Mouse (Mus musculus) A20 (cell line): ENCODE results near the gene Dnajc7.

Source experiments
- DNase-seq: peaks from one replicate; pipeline ENCODE4 v3.0.0-alpha.2; 2011; ENCODE audit warnings: low read depth, low spot score

Gene Dnajc7

GRCm38 (mm10) chr11:100619982-100620381 is at the start of gene Dnajc7:
Gene Dnajc7 (minus strand): TSS chr11:100620168.
- no peak for DNase-seq

GRCm38 (mm10) chr11:100659806-100660205 is 39.8 kb upstream of the Dnajc7 start:
- DNase-seq = no peak

- no peak for DNase-seq
Observed at GRCm38 (mm10) chr11:100656458-100656857, 36.5 kb upstream of the Dnajc7 start.

- peak; percentile 27 for DNase-seq
Observed at GRCm38 (mm10) chr11:100655589-100655988, 35.6 kb upstream of the Dnajc7 start.

DNA sequence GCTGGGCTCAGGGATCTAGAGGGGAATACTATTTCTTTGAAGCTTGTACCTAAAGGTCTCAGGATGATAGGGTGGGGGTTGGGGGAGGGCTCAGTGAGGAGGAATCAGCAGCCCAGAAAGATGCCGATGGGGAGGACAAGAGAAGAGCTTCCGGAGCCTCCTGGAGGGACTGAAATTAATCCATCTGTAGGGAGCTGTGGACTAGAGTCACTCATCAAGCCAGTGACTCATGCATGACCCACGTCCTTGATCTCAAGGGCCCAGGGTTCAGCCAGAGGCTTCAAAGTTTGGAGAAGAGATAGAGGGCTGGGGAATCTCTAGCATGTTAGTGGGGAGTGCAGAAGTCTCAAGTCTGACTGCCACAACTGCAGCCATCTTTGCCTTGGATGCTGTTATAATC is 31.8 kb upstream of the Dnajc7 start:
- no peak for DNase-seq

DNA sequence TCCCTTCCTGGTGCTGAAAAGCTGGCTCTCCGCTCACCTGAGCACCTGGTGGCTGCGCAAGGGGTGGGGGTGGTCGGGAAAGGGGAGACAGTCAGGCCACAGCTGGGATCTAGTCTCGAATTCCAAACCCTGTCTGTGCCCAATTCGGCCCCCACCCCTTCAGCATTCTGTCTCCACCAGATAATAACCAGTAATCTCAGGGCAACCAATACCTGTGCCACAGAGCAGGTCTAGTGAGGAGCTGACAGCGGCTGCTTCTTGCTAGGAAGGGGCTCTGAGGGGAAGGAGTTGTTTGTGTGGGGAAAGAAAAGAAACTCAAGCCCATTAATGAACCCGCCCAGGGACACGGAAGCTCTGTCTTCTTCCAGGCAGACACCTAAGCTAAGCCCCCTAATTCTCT is 31.2 kb upstream of the Dnajc7 start:
- no peak for DNase-seq

- peak; percentile 70 for DNase-seq
Observed at GRCm38 (mm10) chr11:100648405-100648804, 28.4 kb upstream of the Dnajc7 start.

DNA sequence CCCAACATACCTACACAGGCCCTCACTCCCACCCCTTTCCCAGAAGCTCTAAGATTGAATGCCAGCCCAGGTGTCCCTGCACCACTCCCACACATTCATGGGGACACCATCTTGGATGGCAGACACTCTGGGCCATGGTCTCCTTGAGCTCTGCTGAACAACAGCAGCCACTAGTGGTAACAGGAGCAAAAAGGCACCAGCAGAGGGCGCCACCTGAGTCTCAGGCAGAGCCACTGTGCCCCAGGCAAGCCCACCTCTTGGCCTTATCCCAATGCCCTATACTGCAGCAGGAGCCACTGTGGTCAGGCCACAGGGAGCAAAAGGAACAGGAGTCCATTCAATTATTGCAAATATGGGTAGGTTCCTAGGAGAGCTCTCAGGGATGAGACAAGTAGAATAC is 26.3 kb upstream of the Dnajc7 start:
- DNase-seq = peak; percentile 82

GRCm38 (mm10) chr11:100643612-100644575 is 23.9 kb upstream of the Dnajc7 start:
- no peak for DNase-seq

- DNase-seq = no peak
Observed at GRCm38 (mm10) chr11:100640159-100640906, 20.4 kb upstream of the Dnajc7 start.

DNA sequence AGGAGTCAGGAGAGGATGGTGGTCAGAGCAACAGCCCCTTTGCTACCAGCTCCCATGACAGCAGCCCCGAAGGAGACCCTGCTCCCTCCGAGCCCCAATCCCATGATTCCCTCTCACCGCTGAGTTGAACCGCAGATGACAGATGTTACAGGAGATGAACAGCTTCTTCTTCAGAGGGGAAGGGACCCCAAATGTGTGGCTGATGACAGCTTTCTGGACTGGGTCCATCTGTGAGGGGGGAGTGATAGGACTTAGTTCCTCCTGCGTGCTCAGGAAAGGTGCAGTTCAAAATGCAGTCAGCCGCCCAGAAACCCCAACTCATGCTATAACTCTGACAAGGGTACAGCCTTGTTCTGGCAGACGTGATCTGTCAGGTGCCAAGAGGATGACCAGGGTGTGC is 14.6 kb upstream of the Dnajc7 start:
- DNase-seq = no peak

- no peak for DNase-seq
Observed at GRCm38 (mm10) chr11:100628862-100629352, 8.9 kb upstream of the Dnajc7 start.

DNA sequence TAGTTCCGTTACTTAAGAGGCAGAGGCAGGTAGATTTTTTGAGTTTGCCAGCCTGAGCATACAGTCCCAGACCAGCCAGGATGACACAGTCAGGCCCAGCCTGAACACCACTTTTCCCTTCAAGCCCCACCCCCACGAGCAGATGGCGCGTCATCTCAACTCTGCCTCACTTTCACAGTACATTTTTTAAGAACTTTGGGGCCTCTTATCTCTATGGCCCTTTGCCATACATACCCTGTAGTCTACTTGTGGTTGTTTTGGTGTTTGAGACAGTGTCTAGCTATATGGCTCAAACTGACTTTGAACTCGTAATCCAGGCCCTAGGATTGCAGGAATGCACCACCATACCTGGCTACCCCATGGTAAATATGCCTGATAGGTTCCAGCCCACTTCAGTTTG is 8.1 kb upstream of the Dnajc7 start:
- no peak for DNase-seq

DNA sequence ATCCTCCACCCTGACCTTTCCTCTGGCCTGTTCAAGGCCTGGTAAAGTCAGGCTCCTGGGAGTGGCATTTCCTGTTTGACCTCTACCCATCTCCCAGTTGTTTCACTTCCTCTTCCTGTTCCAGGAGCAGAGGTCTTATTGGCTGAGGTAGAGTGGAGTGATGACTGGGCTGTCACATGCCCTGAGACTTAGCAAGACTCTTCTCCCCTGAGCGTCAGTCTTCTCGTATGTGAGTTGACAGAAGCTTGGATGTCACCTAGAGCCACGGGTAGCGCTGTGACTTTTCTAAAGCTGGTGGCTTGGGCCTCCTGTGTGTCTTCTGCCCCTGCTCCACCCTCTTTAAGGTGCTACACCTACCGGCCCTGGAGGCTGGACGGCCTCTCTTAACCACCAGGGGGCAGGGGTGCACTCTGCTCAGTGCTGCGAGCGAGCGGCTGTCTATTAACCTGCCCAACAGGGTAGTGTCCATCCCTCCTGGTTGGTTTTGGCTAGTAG is 6.8 kb upstream of the Dnajc7 start:
- DNase-seq = peak; percentile 91

GRCm38 (mm10) chr11:100625754-100626700 is 6.1 kb upstream of the Dnajc7 start:
- DNase-seq = no peak

DNA sequence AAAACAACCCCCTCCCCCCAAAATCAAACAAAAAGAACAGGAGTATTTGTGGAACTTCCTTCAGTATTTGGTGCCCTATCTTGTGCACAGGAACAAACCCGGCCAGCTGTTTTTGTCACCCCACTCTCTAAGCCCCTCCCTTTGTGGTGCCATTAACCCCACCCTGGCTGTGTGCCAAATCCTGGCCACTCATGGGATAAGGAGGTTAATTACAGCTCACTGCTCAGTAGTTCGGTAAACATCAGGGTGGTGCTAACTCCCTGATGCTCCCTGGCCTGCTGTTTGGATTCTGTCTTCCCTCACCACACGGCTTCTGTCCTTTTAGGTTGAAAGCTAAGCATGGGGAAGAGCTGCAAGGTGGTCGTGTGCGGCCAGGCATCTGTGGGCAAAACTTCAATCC is 3.9 kb upstream of the Dnajc7 start:
- DNase-seq = peak; percentile 51

- peak; percentile 96 for DNase-seq
Observed at GRCm38 (mm10) chr11:100622714-100623113, 2.7 kb upstream of the Dnajc7 start.

GRCm38 (mm10) chr11:100619485-100619975 is 438 bp downstream of the Dnajc7 start:
- DNase-seq = peak; percentile 97

DNA sequence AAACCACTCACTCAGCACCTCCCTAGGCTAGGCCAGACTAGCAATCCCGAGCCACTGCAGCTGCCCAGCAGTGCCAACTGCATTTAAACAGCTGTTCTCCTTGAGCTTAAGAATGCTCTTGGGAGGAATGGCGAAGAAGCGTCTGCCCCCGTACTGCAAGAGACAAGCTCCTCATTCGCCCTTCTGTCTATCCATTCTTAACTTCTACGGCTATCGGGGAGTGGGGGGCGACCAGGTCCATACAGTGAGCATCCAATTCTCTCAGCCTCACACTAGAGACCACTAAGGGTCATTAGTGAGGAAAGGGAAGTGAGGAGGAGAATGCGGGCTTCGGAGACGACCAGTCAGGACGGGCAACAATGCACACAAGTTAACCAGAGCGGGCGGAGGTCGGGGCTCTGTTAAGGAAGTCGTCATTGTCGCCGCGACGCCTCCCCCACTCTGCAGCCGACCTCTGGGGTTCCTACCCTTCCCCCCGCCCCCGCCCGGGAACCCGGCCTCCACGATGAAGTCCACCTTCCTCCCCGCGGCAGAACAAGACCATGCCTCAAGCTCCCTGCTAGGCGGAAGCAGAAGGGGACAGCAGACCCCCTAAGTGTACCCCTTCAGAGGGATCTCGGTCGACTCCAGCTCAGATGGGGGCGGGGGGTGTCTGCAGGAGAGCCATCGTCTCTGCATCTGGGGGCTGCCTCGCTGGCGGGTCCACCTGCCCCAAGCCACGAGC is 1.0 kb downstream of the Dnajc7 start, which contains the start of gene Nkiras2:
Nkiras2 (plus strand) TSS at position 484 of the 724 bp plus-strand sequence.
- peak; percentile 90 for DNase-seq

- no peak for DNase-seq
Observed at GRCm38 (mm10) chr11:100617480-100617879, 2.5 kb downstream of the Dnajc7 start.
